Mouse (Mus musculus) E14TG2a.4 (cell line): ENCODE measurements around the gene Dthd1.

Experiments
- CTCF ChIP-seq: conservative IDR thresholded peaks from 2 replicates; pipeline ENCODE4 v1.5.1; 2014; ENCODE audit warnings: low read length
- NANOG ChIP-seq: IDR thresholded peaks from 2 replicates; pipeline ENCODE4 v1.6.1; 2014; ENCODE audit warnings: borderline replicate concordance, low read length, mixed read lengths

GRCm38 (mm10) chr5:62820363-62821271, 7.0 kb downstream of the Dthd1 start:
- no peak for TF ChIP-seq CTCF
- no peak for TF ChIP-seq NANOG
